Mouse (Mus musculus) stomach, embryonic 14.5 days (tissue): ENCODE data around the gene Pi4kb. TPM values are rescaled to one million over a fixed set of nuclear protein-coding genes. Genes with fewer than 3 reads are reported as not detected.
A peak's percentile ranks its signal among the peaks of the same experiment; 100 is the strongest.

Experiments used
- ATAC-seq: fragments of 200-750 bp; cut with Nextera tagmentation; 2 replicates; pipeline ENCODE4 v1.8.0; 2017; ENCODE audit warnings: low read depth, moderate TSS enrichment; ENCODE audit not compliant: insufficient number of reproducible peaks, insufficient read depth, low FRiP score
- H3K27ac ChIP-seq: fragments of 300-500 bp; sonication (generic); 2 replicates; pipeline ENCODE4 v1.5.1; 2014; ENCODE audit warnings: mild to moderate bottlenecking, low read length, moderate library complexity, mixed read lengths
- H3K27me3 ChIP-seq: fragments of 300-500 bp; sonication (generic); 2 replicates; pipeline ENCODE4 v1.6.1; 2014; ENCODE audit warnings: low read length, control low read depth, mixed read lengths; ENCODE audit not compliant: control insufficient read depth, insufficient read depth
- H3K36me3 ChIP-seq: fragments of 300-500 bp; sonication (generic); 2 replicates; pipeline ENCODE4 v1.6.1; 2014; ENCODE audit warnings: mild to moderate bottlenecking, control low read depth, low read length, moderate library complexity, mixed read lengths; ENCODE audit not compliant: control insufficient read depth, insufficient read depth
- H3K4me1 ChIP-seq: fragments of 300-500 bp; sonication (generic); 2 replicates; pipeline ENCODE4 v1.6.1; 2014; ENCODE audit warnings: low read length, control low read depth, mixed read lengths; ENCODE audit not compliant: control insufficient read depth, insufficient read depth
- H3K4me2 ChIP-seq: fragments of 300-500 bp; sonication (generic); replicated peaks from 2 replicates; pipeline ENCODE4 v1.6.1; 2014; ENCODE audit warnings: low read depth, low read length, control low read depth
- H3K4me3 ChIP-seq: fragments of 300-500 bp; sonication (generic); 2 replicates; pipeline ENCODE4 v1.5.1; 2014; ENCODE audit warnings: low read depth, low read length, control low read depth
- H3K9ac ChIP-seq: fragments of 300-500 bp; sonication (generic); replicated peaks from 2 replicates; pipeline ENCODE4 v1.6.1; 2014; ENCODE audit warnings: low read depth, mild to moderate bottlenecking, control low read depth, low read length, moderate library complexity, mixed read lengths
- H3K9me3 ChIP-seq: fragments of 300-500 bp; sonication (generic); 2 replicates; pipeline ENCODE4 v1.6.1; 2016; ENCODE audit warnings: low read depth, low read length, control low read depth; ENCODE audit not compliant: control insufficient read depth
- WGBS: fragments of 180-500 bp; shearing (Covaris S2); extraction: QIAGEN DNeasy Blood & Tissue Kit; methylation state at CpG from one replicate; pipeline ENCODE4 v1.1.7; 2014; 5-methylcytosine and 5-hydroxymethylcytosine counted together
- polyA plus RNA-seq: library from polyadenylated mRNA; unstranded; fragments of >200 nt; fragmentation: Nextera tagmentation; extraction: Ambion mirVana; gene quantifications from 2 replicates; pipeline ENCODE4 v1.2.1, GENCODE M21; 2014

Pi4kb gene
- polyA plus RNA-seq, 1 experiment from 2014 or later, result 24.7 TPM

DNA sequence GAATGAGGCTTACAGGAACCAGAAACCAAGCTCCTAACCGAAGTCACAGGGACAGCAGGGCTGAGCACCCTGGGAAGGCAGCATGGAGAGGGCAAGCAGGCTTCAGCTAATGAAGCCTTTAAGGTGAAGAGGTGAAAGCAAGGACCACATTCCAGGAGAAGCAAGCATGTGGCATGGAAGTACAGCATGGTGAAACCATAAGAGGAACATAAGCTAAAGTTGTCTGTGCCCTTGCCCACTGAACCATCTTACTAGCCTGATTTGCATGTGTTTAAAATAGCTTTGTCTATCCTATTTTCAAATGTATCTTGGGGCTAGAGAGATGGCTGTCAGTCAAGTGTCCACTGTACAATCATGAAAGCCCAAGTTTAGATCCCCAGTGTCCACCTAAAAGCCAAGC lies 8.7 kb upstream of the Pi4kb start:
- Histone ChIP-seq H3K4me3 (no peak overlapping the region), H3K27ac (no peak overlapping the region), H3K4me1 (no peaks in the 10 kb centered on the region), H3K36me3 (no peaks in the 10 kb centered on the region), H3K4me2 (no peak overlapping the region), H3K9ac (no peak overlapping the region), H3K27me3 (no peaks in the 10 kb centered on the region), H3K9me3 (no peaks in the 10 kb centered on the region)
- no peak for ATAC-seq
- 67% methylated on average over 1 of the region's 1 CpGs for WGBS

DNA sequence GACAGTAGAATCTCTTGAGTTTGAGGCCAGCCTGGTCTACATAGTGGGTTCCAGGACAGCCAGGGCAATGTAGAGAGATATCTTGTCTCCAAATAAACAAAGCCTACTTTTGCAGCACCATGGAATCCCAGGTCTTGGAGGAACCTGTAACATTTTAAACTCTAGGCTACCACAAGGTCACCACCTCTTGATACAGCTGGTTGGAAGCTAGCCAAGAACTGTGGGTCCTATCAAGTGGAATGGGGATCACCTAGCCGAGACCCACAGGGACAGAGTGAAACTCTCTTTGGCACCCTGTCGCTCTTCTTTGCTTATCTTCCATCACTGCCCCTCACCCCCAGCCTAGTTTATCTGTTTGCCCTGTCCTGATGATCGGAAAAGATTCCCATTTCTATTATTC lies 2.0 kb upstream of the Pi4kb start:
- Histone ChIP-seq H3K27me3 (no peaks in the 10 kb centered on the region), H3K9ac (no peak overlapping the region), H3K36me3 (no peaks in the 10 kb centered on the region), H3K4me3 (no peak overlapping the region), H3K27ac (no peak overlapping the region), H3K4me1 (peaks cover 11% of the 10 kb centered on the region), H3K4me2 (no peak overlapping the region), H3K9me3 (no peaks in the 10 kb centered on the region)
- no peak for ATAC-seq
- WGBS, result 76% methylated on average over 3 of the region's 3 CpGs

DNA sequence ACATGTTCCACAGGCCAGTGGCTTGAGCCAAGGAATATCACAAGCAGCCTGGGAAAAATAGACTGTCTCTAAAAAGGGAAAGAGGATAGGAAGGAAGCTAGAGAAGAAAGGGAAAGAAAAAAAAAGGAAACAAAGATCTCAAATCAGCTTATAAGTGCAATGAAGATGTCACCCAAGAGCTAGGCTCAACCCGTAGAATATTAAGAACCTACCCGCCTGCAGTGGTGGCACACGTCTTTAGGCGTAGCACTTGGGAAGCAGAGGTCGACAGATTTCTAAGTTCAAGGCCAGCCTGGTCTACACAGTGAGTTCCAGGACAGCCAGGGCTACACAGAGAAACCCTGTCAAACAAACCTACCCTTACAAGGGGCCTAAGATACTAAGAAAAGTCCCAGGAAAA lies 911 bp upstream of the Pi4kb start:
- H3K4me1 ChIP-seq, result peaks cover 11% of the 10 kb centered on the region
- no peaks in the 10 kb centered on the region for H3K27me3 ChIP-seq
- H3K9ac ChIP-seq, result no peak overlapping the region
- WGBS, result 83% methylated on average over 5 of the region's 5 CpGs
- H3K27ac ChIP-seq, result no peak overlapping the region
- 0 out of 2 replicates have a peak overlapping the region, but pooled peaks have one; percentile 96 for H3K4me3 ChIP-seq
- H3K9me3 ChIP-seq, result no peaks in the 10 kb centered on the region
- H3K4me2 ChIP-seq, result peak overlapping the region; percentile 54
- no peak for ATAC-seq
- H3K36me3 ChIP-seq, result no peaks in the 10 kb centered on the region

DNA sequence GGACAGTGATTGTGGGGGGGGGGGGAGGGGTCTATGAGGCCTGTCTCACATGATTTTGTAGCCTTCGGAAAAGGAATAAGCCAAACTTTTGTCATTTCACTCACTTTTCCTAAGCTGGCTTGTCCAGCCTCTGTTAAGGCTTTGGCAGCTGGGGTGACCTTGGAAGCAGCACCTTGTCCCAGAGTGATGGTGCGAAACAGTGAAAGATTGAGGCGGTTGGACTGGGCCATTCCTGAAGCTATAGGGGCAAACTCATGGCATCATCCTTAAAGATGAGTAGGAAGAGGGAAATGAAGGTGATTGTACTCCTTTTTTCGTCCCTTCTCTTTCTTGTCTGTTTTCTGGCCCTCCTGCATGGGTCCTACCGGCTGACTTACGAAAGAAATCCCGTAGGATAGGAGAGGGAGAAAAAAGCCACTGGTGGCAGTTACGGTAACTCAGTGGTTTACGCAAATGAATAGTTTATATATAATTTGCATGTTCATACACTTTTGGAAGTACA lies 454 bp upstream of the Pi4kb start:
- WGBS, result 15% methylated on average over 9 of the region's 9 CpGs

DNA sequence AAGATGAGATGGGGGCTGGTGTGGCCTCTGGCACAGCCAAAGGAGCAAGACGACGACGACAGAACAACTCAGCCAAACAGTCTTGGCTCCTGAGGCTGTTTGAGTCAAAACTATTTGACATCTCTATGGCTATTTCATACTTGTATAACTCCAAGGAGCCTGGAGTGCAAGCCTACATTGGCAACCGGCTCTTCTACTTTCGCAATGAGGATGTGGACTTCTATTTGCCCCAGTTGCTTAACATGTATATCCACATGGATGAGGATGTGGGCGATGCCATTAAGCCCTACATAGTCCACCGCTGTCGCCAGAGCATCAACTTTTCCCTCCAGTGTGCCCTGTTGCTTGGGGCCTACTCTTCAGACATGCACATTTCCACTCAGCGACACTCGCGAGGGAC lies 9.8 kb downstream of the Pi4kb start:
- ATAC-seq, result no peak
- H3K4me2 ChIP-seq, result no peak overlapping the region
- no peak overlapping the region for H3K9ac ChIP-seq
- H3K4me1 ChIP-seq, result peaks cover 14% of the 10 kb centered on the region
- peaks cover 35% of the 10 kb centered on the region for H3K36me3 ChIP-seq
- WGBS, result 90% methylated on average over 11 of the region's 11 CpGs
- no peak overlapping the region for H3K4me3 ChIP-seq
- no peaks in the 10 kb centered on the region for H3K27me3 ChIP-seq
- H3K9me3 ChIP-seq, result no peaks in the 10 kb centered on the region
- no peak overlapping the region for H3K27ac ChIP-seq

More for the DNA sequence above, 454 bp upstream of the Pi4kb start:
- Histone ChIP-seq H3K9ac (peak overlapping the region; percentile 89), H3K27ac (peak overlapping the region; percentile 22; the same call in 1 of the 2 replicates), H3K27me3 (no peaks in the 10 kb centered on the region), H3K4me1 (peaks cover 11% of the 10 kb centered on the region), H3K36me3 (no peaks in the 10 kb centered on the region), H3K4me3 (peak overlapping the region; percentile 96), H3K4me2 (peak overlapping the region; percentile 54), H3K9me3 (no peaks in the 10 kb centered on the region)
- ATAC-seq, result peak; percentile 12; the same call in 1 of the 2 replicates

DNA sequence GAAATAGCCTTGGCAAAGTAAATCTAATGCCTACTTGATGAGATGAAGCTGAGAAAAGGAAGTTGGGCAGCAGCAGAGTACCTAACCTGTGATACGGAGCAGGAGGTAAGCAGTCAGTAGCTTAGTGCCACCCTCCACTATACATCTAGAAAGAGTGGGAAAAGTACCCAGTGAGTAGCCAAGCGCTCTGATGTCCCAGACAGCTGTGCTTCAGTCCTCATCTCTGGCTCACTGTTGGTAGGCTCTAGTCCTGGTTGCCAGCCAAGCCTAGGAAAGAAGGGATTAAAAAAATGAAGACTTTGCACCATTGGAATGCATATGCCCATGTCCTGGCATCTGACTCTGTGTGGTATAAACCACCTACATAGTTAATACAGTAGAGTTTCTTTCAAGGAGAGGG lies 11.0 kb downstream of the Pi4kb start:
- Histone ChIP-seq H3K4me3 (no peak overlapping the region), H3K4me2 (no peak overlapping the region), H3K9me3 (no peaks in the 10 kb centered on the region), H3K4me1 (peaks cover 18% of the 10 kb centered on the region), H3K36me3 (peaks cover 35% of the 10 kb centered on the region), H3K27me3 (no peaks in the 10 kb centered on the region), H3K27ac (no peak overlapping the region), H3K9ac (no peak overlapping the region)
- no peak for ATAC-seq
- WGBS, result 96% methylated on average over 2 of the region's 2 CpGs

DNA sequence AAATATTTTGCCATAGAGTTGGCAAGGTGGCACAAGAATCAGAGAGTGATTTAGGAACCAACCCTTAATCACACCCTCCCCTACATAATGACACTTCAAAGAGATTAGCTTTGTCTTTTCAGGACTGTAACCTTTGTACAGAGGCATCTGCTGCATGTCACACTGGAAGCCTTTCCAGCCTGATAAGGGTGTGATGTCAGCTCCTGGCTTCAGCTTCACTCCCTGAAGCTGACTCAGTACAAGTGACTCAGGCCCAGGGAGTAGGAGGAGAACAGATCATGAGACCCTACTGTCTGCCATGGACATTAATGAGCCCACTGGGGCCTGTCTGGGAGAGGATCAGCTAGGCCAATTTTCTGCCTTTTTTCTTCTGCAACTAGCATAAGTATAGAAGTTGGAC lies 13.0 kb downstream of the Pi4kb start:
- ATAC-seq, result no peak

DNA sequence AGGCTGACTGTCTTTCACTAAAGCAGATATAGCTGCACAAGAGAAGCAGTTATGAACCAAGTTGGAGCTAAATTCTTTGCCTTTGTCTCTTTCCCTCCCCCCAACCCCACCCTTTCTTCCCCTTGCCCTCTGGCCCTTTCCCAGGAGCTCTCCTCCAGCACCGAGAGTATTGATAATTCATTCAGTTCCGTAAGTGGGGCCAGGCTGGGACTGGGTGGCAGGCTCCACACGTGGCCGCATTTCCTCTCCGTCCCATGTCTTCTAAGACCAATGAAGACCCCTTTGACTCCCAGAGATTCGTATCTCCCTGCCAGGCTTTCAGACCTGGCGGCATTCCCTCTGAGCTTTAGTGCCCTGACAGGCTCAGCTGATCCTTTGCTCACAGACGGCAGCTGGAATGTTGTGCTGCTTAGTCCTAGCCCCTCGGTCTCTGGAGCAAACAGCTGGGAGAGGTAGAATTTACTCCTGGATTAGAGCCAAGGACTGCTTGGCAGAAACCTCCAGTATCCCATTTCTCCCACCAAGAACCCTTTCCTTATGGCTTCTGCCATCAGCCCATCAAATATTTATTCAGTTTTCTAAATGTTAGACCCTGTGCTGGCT lies 14.7 kb downstream of the Pi4kb start:
- no peak overlapping the region for H3K9ac ChIP-seq
- no peaks in the 10 kb centered on the region for H3K27me3 ChIP-seq
- H3K27ac ChIP-seq, result peak overlapping the region; percentile 68
- H3K4me1 ChIP-seq, result peaks cover 18% of the 10 kb centered on the region
- peaks cover 42% of the 10 kb centered on the region for H3K36me3 ChIP-seq
- no peak overlapping the region for H3K4me3 ChIP-seq
- H3K4me2 ChIP-seq, result no peak overlapping the region
- ATAC-seq, result peak; percentile 53; the same call in 1 of the 2 replicates
- WGBS, result 18% methylated on average over 9 of the region's 9 CpGs
- H3K9me3 ChIP-seq, result no peaks in the 10 kb centered on the region

More for the DNA sequence above, 13.0 kb downstream of the Pi4kb start:
- Histone ChIP-seq H3K4me2 (no peak overlapping the region), H3K27me3 (no peaks in the 10 kb centered on the region), H3K27ac (no peak overlapping the region), H3K9ac (no peak overlapping the region), H3K9me3 (no peaks in the 10 kb centered on the region), H3K36me3 (peaks cover 34% of the 10 kb centered on the region), H3K4me3 (no peak overlapping the region), H3K4me1 (peaks cover 18% of the 10 kb centered on the region)

DNA sequence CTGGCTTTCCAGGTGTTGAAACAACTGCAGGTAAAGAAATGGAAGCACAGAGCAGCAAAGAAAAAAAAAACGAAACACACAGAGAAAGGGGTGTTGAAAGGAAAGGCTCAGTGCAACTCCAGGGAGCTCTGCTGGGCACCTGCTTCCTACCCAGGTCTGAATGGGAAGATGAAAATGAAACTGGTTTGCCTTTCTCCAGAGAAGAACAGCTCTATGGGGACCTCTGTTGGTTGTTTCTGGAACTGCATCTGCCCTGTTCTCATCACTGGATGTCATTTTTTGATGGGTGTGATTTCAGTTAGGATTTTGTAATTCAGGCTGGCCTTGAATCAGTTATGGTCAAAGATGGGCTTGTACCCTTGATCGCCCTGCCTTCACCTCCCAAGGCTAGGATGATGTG lies 22.4 kb downstream of the Pi4kb start:
- H3K27ac ChIP-seq, result no peak overlapping the region
- H3K4me1 ChIP-seq, result no peaks in the 10 kb centered on the region
- 40% methylated on average over 2 of the region's 2 CpGs for WGBS
- H3K36me3 ChIP-seq, result peaks cover 81% of the 10 kb centered on the region
- no peak overlapping the region for H3K4me3 ChIP-seq
- H3K4me2 ChIP-seq, result no peak overlapping the region
- no peak overlapping the region for H3K9ac ChIP-seq
- ATAC-seq, result no peak
- no peaks in the 10 kb centered on the region for H3K9me3 ChIP-seq
- no peaks in the 10 kb centered on the region for H3K27me3 ChIP-seq
